Mouse (Mus musculus) hindbrain, postnatal 0 days (tissue): ENCODE measurements at regions not wholly inside any gene's neighbourhood (a gene's known extent, or its start where the extent isn't known, plus 50 kb on each side); places are given as distances from the start of the nearest gene placed in this dataset.

Source experiments
- ATAC-seq: fragments of 200-750 bp; cut with Nextera tagmentation; 2 replicates; pipeline ENCODE4 v1.8.0; 2017; ENCODE audit warnings: mild to moderate bottlenecking, moderate TSS enrichment, moderate library complexity
- DNase-seq: peaks from one replicate; pipeline ENCODE4 v3.0.0-alpha.2; 2015; ENCODE audit warnings: low spot score
- H3K27ac ChIP-seq: fragments of 300-500 bp; sonication (generic); 2 replicates; pipeline ENCODE4 v1.5.1; 2014; ENCODE audit warnings: mild to moderate bottlenecking
- H3K27me3 ChIP-seq: fragments of 300-500 bp; sonication (generic); 2 replicates; pipeline ENCODE4 v1.6.1; 2014; ENCODE audit warnings: low read length, mixed read lengths; ENCODE audit not compliant: insufficient read depth
- H3K36me3 ChIP-seq: fragments of 300-500 bp; sonication (generic); 2 replicates; pipeline ENCODE4 v1.6.1; 2014; ENCODE audit warnings: low read length, mixed read lengths; ENCODE audit not compliant: insufficient read depth
- H3K4me1 ChIP-seq: fragments of 300-500 bp; sonication (generic); 2 replicates; pipeline ENCODE4 v1.6.1; 2014; ENCODE audit warnings: antibody characterized with exemption, low read length, mixed read lengths; ENCODE audit not compliant: insufficient read depth
- H3K4me2 ChIP-seq: fragments of 300-500 bp; sonication (generic); 2 replicates; pipeline ENCODE4 v1.6.1; 2014; ENCODE audit warnings: low read depth, mild to moderate bottlenecking, low read length, moderate library complexity, mixed read lengths
- H3K4me3 ChIP-seq: fragments of 300-500 bp; sonication (generic); 2 replicates; pipeline ENCODE4 v1.5.1; 2014; ENCODE audit warnings: low read length
- H3K9ac ChIP-seq: fragments of 300-500 bp; sonication (generic); replicated peaks from 2 replicates; pipeline ENCODE4 v1.6.1; 2014; ENCODE audit warnings: mild to moderate bottlenecking, low read length, moderate library complexity, mixed read lengths
- H3K9me3 ChIP-seq: fragments of 300-500 bp; sonication (generic); 2 replicates; pipeline ENCODE4 v1.6.1; 2016; ENCODE audit warnings: low read length, mixed read lengths
- CTCF ChIP-seq: IDR thresholded peaks from 2 replicates; pipeline ENCODE4 v1.5.1; 2016; ENCODE audit warnings: antibody characterized with exemption, control low read depth, low read depth
- WGBS: fragments of 180-500 bp; shearing (Covaris S2); extraction: QIAGEN DNeasy Blood & Tissue Kit; methylation state at CpG from one replicate; pipeline ENCODE4 v1.1.7; 2014; 5-methylcytosine and 5-hydroxymethylcytosine counted together

GRCm38 (mm10) chr8:81069080-81069840, 54.5 kb upstream of the Usp38 start:
- DNase-seq (no peak), ATAC-seq (no peak)
- no peak overlapping the region for H3K4me3 ChIP-seq

DNA sequence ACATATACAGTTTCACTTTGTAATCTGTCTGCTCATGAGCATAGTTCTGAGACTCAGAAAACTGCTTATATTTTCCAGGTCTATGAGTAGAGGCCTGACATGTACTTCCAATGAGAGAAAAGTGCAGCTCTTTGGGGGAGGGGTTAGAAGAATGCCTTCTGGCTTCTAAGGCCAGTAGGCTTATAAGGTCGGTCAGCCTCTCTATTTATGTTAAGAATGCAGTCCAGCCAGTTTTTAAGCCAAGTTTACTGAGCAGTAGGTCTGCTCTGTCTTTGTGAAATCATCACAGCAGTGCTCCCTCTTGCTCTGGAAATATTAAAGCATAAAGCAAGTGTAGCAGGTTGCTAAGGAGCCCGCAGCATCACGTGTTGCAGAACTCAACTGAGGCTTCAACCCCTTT, 53.8 kb upstream of the Usp38 start:
- Histone ChIP-seq H3K27me3 (no peaks in the 10 kb centered on the region), H3K9ac (no peak overlapping the region), H3K4me3 (no peak overlapping the region), H3K27ac (no peak overlapping the region), H3K4me1 (no peaks in the 10 kb centered on the region), H3K4me2 (no peak overlapping the region), H3K36me3 (no peaks in the 10 kb centered on the region), H3K9me3 (no peaks in the 10 kb centered on the region)
- DNase-seq, result no peak
- no peak for TF ChIP-seq CTCF
- WGBS, result 68% methylated on average over 3 of the region's 3 CpGs
- ATAC-seq, result no peak

More at GRCm38 (mm10) chr8:81069080-81069840, 54.5 kb upstream of the Usp38 start:
- no peak overlapping the region for H3K9ac ChIP-seq
- WGBS, result 77% methylated on average over 5 of the region's 5 CpGs
- no peaks in the 10 kb centered on the region for H3K27me3 ChIP-seq
- no peak overlapping the region for H3K27ac ChIP-seq
- no peak for TF ChIP-seq CTCF
- H3K4me2 ChIP-seq, result no peak overlapping the region
- H3K36me3 ChIP-seq, result no peaks in the 10 kb centered on the region
- H3K9me3 ChIP-seq, result no peaks in the 10 kb centered on the region
- H3K4me1 ChIP-seq, result no peaks in the 10 kb centered on the region

- ATAC-seq, result no peak
These were observed 52.0 kb upstream of the Usp38 start for GRCm38 (mm10) chr8:81066765-81067164.

More at GRCm38 (mm10) chr8:81066765-81067164, 52.0 kb upstream of the Usp38 start:
- H3K4me3 ChIP-seq, result no peak overlapping the region
- H3K4me2 ChIP-seq, result no peak overlapping the region
- no peaks in the 10 kb centered on the region for H3K27me3 ChIP-seq
- H3K4me1 ChIP-seq, result no peaks in the 10 kb centered on the region
- H3K9me3 ChIP-seq, result no peaks in the 10 kb centered on the region
- H3K36me3 ChIP-seq, result no peaks in the 10 kb centered on the region
- H3K9ac ChIP-seq, result no peak overlapping the region
- no peak for TF ChIP-seq CTCF
- H3K27ac ChIP-seq, result no peak overlapping the region
- 83% methylated on average over 2 of the region's 2 CpGs for WGBS
- DNase-seq, result no peak
